Mouse (Mus musculus): ENCODE data around the gene Hoxd4. TPM values are rescaled to one million over a fixed set of nuclear protein-coding genes. Genes with fewer than 3 reads are reported as not detected.

Gene Hoxd4
- polyA plus RNA-seq, 1 experiment from 2014 or later: 2.3 TPM

GRCm38 (mm10) chr2:74678891-74679595 is 32.7 kb upstream of the Hoxd4 start, which contains the start of gene Hoxd11:
Gene Hoxd11, plus strand, starts transcription at chr2:74679557.
- Histone ChIP-seq H3K27ac (ENCODE audit: low read depth, low read length) (no peak within 1 kb of the TSS), H3K36me3 (ENCODE audit: control insufficient read depth, insufficient read depth, low read length) (no peaks in the 10 kb centered on the region), H3K9me3 (ENCODE audit: control insufficient read depth, low read length) (no peaks in the 10 kb centered on the region; the same call in 1 of the 2 replicates), H3K4me3 (ENCODE audit: low read length) (no peak within 1 kb of the TSS), H3K4me1 (ENCODE audit: control insufficient read depth, insufficient read depth, low read depth, low read length) (peaks cover 12% of the 10 kb centered on the region; the same call in 1 of the 2 replicates), H3K27me3 (replicated peaks; ENCODE audit: control insufficient read depth, insufficient read depth, low read length) (peaks cover 80% of the 10 kb centered on the region), H3K9ac (ENCODE audit: low read depth, low read length) (no peak within 1 kb of the TSS), H3K4me2 (ENCODE audit: low read length) (no peak within 1 kb of the TSS)
- ATAC-seq: no peak
- WGBS: 2% methylated on average over 15 of the region's 15 CpGs

- no peak overlapping the region for H3K4me3 ChIP-seq (ENCODE audit: low read length)
- peaks cover 12% of the 10 kb centered on the region; the same call in 1 of the 2 replicates for H3K4me1 ChIP-seq (ENCODE audit: control insufficient read depth, insufficient read depth, low read depth, low read length)
- H3K27ac ChIP-seq (ENCODE audit: low read depth, low read length): no peak overlapping the region
- H3K9ac ChIP-seq (ENCODE audit: low read depth, low read length): no peak overlapping the region
- WGBS: 2% methylated on average over 26 of the region's 26 CpGs
- no peak overlapping the region for H3K4me2 ChIP-seq (ENCODE audit: low read length)
- H3K36me3 ChIP-seq (ENCODE audit: control insufficient read depth, insufficient read depth, low read length): no peaks in the 10 kb centered on the region
- no peak for ATAC-seq
- H3K27me3 ChIP-seq (replicated peaks; ENCODE audit: control insufficient read depth, insufficient read depth, low read length): peaks cover 81% of the 10 kb centered on the region
- H3K9me3 ChIP-seq (ENCODE audit: control insufficient read depth, low read length): no peaks in the 10 kb centered on the region; the same call in 1 of the 2 replicates
These were observed 32.1 kb upstream of the Hoxd4 start for GRCm38 (mm10) chr2:74679596-74679971.

DNA sequence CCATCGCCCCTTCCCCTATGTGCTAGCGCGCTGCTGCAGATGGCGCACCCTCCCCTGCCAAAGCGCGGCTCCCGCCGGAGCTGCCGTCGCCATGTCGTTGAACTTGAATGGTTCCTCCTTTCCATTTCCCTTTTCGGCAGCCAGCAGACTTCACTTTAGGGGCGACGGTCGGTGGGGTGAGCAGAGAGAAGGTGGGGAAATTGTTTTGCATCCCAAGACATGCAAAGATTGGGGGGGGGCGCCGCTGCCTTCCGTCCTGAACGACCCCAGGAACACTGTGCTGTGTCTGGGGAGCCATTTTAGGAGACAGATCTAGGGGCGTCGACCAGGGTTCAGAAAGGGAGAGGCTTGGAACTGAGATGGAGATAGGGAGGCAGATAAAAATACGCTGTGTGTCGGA is 31.7 kb upstream of the Hoxd4 start:
- Histone ChIP-seq H3K4me2 (ENCODE audit: low read length) (no peak overlapping the region), H3K4me3 (ENCODE audit: low read length) (no peak overlapping the region)

GRCm38 (mm10) chr2:74680561-74681398 is 30.9 kb upstream of the Hoxd4 start:
- 2% methylated on average over 21 of the region's 21 CpGs for WGBS

More for the DNA sequence above, 31.7 kb upstream of the Hoxd4 start:
- H3K27me3 ChIP-seq (replicated peaks; ENCODE audit: control insufficient read depth, insufficient read depth, low read length): peaks cover 81% of the 10 kb centered on the region
- H3K9me3 ChIP-seq (ENCODE audit: control insufficient read depth, low read length): no peaks in the 10 kb centered on the region; the same call in 1 of the 2 replicates
- peaks cover 12% of the 10 kb centered on the region; the same call in 1 of the 2 replicates for H3K4me1 ChIP-seq (ENCODE audit: control insufficient read depth, insufficient read depth, low read depth, low read length)
- no peak overlapping the region for H3K9ac ChIP-seq (ENCODE audit: low read depth, low read length)
- no peak for ATAC-seq
- H3K36me3 ChIP-seq (ENCODE audit: control insufficient read depth, insufficient read depth, low read length): no peaks in the 10 kb centered on the region
- H3K27ac ChIP-seq (ENCODE audit: low read depth, low read length): no peak overlapping the region
- 1% methylated on average over 23 of the region's 23 CpGs for WGBS

DNA sequence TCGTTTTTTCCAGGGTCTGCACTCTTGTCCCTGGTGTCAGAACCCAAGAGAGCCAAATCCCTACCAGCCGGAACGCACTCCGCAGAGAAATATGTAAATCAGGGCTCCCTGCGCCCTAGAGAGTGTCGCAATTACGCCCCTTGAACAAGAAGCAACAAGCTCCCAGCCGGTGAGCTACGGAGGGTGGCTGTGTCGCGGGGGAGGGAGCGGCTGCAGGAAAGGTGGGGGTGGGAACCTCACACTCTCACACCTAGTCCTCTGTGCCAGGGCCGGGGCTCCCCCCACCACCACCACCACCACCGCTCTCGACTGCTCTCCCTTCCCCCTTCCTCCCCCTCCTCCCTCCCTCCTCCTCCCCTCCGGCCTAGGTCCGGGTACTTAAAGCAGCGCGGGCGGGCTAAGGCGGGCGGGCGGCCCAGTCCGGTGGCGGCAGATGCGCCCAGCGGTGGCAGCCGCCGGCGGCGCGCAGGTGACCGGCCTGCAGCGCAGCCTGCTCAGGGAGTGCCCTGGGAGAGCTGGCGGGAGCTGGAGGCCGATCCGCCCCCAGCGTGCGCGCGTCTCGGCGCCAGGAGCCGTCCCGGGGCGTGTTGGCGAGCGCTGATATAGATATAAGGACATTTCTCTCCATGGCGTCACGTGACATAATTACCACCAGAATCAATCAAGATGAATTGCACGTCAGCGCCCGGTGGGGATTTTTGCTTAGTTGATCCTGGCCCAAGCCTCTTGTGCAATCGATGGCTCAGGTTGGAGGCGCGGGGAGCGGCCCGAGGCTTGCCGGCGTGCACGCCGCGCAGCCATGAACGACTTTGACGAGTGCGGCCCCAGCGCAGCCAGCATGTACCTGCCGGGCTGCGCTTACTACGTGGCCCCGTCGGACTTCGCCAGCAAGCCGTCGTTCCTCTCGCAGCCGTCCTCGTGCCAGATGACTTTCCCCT is 29.9 kb upstream of the Hoxd4 start:
- Histone ChIP-seq H3K4me3 (ENCODE audit: low read length) (peak overlapping the region; percentile 2; the same call in 1 of the 2 replicates), H3K27ac (ENCODE audit: low read depth, low read length) (no peak overlapping the region), H3K9me3 (ENCODE audit: control insufficient read depth, low read length) (no peaks in the 10 kb centered on the region; the same call in 1 of the 2 replicates), H3K9ac (ENCODE audit: low read depth, low read length) (no peak overlapping the region), H3K4me1 (ENCODE audit: control insufficient read depth, insufficient read depth, low read depth, low read length) (peaks cover 12% of the 10 kb centered on the region; the same call in 1 of the 2 replicates), H3K36me3 (ENCODE audit: control insufficient read depth, insufficient read depth, low read length) (no peaks in the 10 kb centered on the region), H3K4me2 (ENCODE audit: low read length) (peak overlapping the region; percentile 6), H3K27me3 (replicated peaks; ENCODE audit: control insufficient read depth, insufficient read depth, low read length) (peaks cover 81% of the 10 kb centered on the region)
- ATAC-seq: no peak
- under 1% methylated on average over 58 of the region's 78 CpGs for WGBS

More at GRCm38 (mm10) chr2:74680561-74681398, 30.9 kb upstream of the Hoxd4 start:
- Histone ChIP-seq H3K36me3 (ENCODE audit: control insufficient read depth, insufficient read depth, low read length) (no peaks in the 10 kb centered on the region), H3K4me3 (ENCODE audit: low read length) (no peak overlapping the region), H3K9ac (ENCODE audit: low read depth, low read length) (no peak overlapping the region), H3K4me2 (ENCODE audit: low read length) (no peak overlapping the region), H3K27ac (ENCODE audit: low read depth, low read length) (no peak overlapping the region), H3K4me1 (ENCODE audit: control insufficient read depth, insufficient read depth, low read depth, low read length) (peaks cover 12% of the 10 kb centered on the region; the same call in 1 of the 2 replicates), H3K27me3 (replicated peaks; ENCODE audit: control insufficient read depth, insufficient read depth, low read length) (peaks cover 80% of the 10 kb centered on the region), H3K9me3 (ENCODE audit: control insufficient read depth, low read length) (no peaks in the 10 kb centered on the region; the same call in 1 of the 2 replicates)
- ATAC-seq: no peak

GRCm38 (mm10) chr2:74682796-74683195 is 28.9 kb upstream of the Hoxd4 start:
- Histone ChIP-seq H3K9me3 (ENCODE audit: control insufficient read depth, low read length) (no peaks in the 10 kb centered on the region; the same call in 1 of the 2 replicates), H3K27me3 (replicated peaks; ENCODE audit: control insufficient read depth, insufficient read depth, low read length) (peaks cover 81% of the 10 kb centered on the region), H3K4me3 (ENCODE audit: low read length) (0 out of 2 replicates have a peak overlapping the region, but pooled peaks have one; percentile 6), H3K27ac (ENCODE audit: low read depth, low read length) (no peak overlapping the region), H3K9ac (ENCODE audit: low read depth, low read length) (no peak overlapping the region), H3K4me2 (ENCODE audit: low read length) (peak overlapping the region; percentile 30; the same call in 1 of the 2 replicates), H3K4me1 (ENCODE audit: control insufficient read depth, insufficient read depth, low read depth, low read length) (peaks cover 12% of the 10 kb centered on the region; the same call in 1 of the 2 replicates), H3K36me3 (ENCODE audit: control insufficient read depth, insufficient read depth, low read length) (no peaks in the 10 kb centered on the region)
- no peak for ATAC-seq
- WGBS: 2% methylated on average over 43 of the region's 51 CpGs

DNA sequence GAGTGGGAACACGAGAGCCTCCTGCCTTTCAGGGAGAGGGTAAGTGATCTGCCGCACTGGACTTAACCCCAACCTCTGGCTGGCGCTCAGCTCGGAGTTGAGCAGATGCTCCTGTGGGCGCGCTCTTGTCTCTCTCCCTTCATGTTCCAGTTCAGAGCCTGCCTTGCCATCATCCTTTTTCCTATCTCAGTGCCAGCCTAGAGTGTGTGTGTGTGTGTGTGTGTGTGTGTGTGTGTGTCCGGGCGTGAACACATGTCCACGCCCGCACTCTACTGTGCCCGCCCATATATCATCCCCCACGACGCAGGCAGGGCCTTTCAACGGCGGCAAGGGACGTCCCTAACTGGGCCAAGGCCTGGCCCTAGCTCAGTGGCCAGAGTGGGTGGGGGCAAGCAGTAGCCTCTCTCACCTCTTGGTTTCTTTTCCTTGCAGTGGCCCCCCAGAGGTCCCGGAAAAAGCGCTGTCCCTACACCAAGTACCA is 28.2 kb upstream of the Hoxd4 start:
- no peaks in the 10 kb centered on the region for H3K36me3 ChIP-seq (ENCODE audit: control insufficient read depth, insufficient read depth, low read length)
- no peaks in the 10 kb centered on the region; the same call in 1 of the 2 replicates for H3K9me3 ChIP-seq (ENCODE audit: control insufficient read depth, low read length)
- H3K27me3 ChIP-seq (replicated peaks; ENCODE audit: control insufficient read depth, insufficient read depth, low read length): peaks cover 77% of the 10 kb centered on the region
- under 1% methylated on average over 18 of the region's 18 CpGs for WGBS
- no peak overlapping the region for H3K9ac ChIP-seq (ENCODE audit: low read depth, low read length)
- H3K27ac ChIP-seq (ENCODE audit: low read depth, low read length): no peak overlapping the region
- H3K4me2 ChIP-seq (ENCODE audit: low read length): no peak overlapping the region
- H3K4me1 ChIP-seq (ENCODE audit: control insufficient read depth, insufficient read depth, low read depth, low read length): peaks cover 12% of the 10 kb centered on the region; the same call in 1 of the 2 replicates
- ATAC-seq: peak; percentile 14; the same call in 1 of the 2 replicates
- no peak overlapping the region for H3K4me3 ChIP-seq (ENCODE audit: low read length)

DNA sequence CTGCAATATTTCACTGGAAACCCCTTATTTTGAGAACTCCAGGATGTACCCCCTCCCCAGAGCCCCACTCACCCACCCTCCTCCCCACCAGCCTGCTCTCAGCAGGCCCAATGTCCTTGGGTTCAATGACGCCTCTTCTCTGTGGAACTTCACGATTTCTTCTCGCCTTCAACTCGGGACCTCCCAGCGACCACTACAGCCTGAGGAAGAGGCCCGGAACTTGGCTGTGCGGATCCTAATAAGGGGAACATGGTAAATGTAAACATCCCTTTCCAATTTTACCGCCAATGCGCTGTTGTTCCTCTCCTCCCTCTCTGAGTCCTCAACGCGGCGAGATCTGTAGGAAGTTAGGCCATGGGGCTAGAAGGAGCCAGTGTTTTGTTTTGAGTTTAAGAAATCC is 27.6 kb upstream of the Hoxd4 start:
- no peak overlapping the region for H3K27ac ChIP-seq (ENCODE audit: low read depth, low read length)
- H3K4me2 ChIP-seq (ENCODE audit: low read length): no peak overlapping the region
- ATAC-seq: no peak
- no peak overlapping the region for H3K9ac ChIP-seq (ENCODE audit: low read depth, low read length)
- H3K4me1 ChIP-seq (ENCODE audit: control insufficient read depth, insufficient read depth, low read depth, low read length): peaks cover 12% of the 10 kb centered on the region; the same call in 1 of the 2 replicates
- H3K36me3 ChIP-seq (ENCODE audit: control insufficient read depth, insufficient read depth, low read length): no peaks in the 10 kb centered on the region
- H3K27me3 ChIP-seq (replicated peaks; ENCODE audit: control insufficient read depth, insufficient read depth, low read length): peaks cover 75% of the 10 kb centered on the region
- WGBS: 0% methylated on average over 12 of the region's 12 CpGs
- H3K9me3 ChIP-seq (ENCODE audit: control insufficient read depth, low read length): no peaks in the 10 kb centered on the region; the same call in 1 of the 2 replicates
- H3K4me3 ChIP-seq (ENCODE audit: low read length): no peak overlapping the region
